Mouse (Mus musculus) heart, postnatal 14 days (tissue): ENCODE measurements around the gene Mtmr3. TPM values are rescaled to one million over a fixed set of nuclear protein-coding genes. Genes with fewer than 3 reads are reported as not detected.

ENCODE experiments used
- DNase-seq, 2 experiments: peaks; one replicate each; pipeline ENCODE4 v3.0.0; 2021 to 2022
- intact Hi-C: fragments of 180-260 bp; cut with DNase I; formaldehyde crosslinking; loops from one replicate; pipeline ENCODE4 v1.15.1; 2025
- long read RNA-seq, 2 experiments: library from polyadenylated mRNA; stranded (forward); transcript quantifications; one replicate each; pipeline ENCODE4 v2.0.0; 2021
- total RNA-seq, 2 experiments: library from RNA; stranded (reverse); gene quantifications; 2 replicates each; pipeline ENCODE4 v1.2.3; 2021

Gene Mtmr3
- total RNA-seq = 10 to 100 TPM; 48.7 to 50.7 TPM
- long read RNA-seq, experiment 1, full-length matches to known transcripts = 5 of 43 reads
- long read RNA-seq, experiment 1, partial matches to known transcripts = 8 of 43 reads
- long read RNA-seq, experiment 1, other reads (novel, unspliced or antisense) = 30 of 43 reads
- long read RNA-seq, experiment 2, full-length matches to known transcripts = 3 of 33 reads
- long read RNA-seq, experiment 2, partial matches to known transcripts = 12 of 33 reads
- long read RNA-seq, experiment 2, other reads (novel, unspliced or antisense) = 18 of 33 reads

DNA sequence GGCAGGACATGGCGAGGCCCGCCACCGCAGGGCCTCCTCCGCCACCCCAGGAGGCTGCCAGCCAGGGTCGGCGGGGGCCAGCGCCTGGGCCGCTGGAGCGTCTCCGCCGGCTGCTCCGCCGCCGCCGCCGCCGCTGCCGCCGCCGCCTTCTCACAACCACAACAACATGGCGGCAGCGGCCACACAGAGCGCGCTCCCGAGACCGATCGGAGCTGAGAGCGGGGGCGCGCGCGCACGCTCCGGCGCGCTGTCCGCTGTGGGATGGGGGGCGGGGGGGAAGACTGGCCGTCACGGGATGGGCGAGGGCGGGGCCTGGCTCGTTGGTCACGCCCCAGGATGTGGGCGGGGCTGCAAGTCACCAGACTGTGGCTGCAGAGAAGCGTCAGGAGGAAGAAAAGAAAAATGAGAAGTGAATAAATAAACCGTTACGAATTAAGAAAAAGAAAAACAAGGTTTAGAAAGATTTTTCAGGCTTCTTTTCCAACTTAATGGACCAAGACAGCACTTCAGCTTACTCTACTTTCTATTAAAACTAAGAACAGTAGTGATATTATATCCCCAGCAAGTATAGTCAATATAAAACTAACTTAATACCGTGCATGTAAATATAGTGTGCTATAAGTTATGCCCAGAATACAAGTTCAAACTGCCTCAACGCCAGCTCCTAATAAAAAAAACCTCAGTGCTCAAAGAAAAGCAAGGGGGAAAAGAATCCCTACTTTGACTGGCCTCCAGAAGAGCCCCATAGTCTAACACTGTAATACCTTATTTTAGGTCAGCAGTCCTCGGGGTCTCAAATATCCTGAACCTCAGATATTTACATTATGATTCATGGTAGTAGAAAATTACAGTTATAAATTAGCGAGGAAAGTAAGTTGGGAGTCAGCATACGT, at the start of gene Mtmr3:
Gene Mtmr3, minus strand, starts transcription at position 256 of the 893 bp plus-strand sequence.
- intact Hi-C loops = loop anchor here (5.0 kb wide), 2 partner anchors 42 to 43 kb away; partner anchors contain the start of gene Ascc2
- peak; percentile 97 to 99 for DNase-seq

DNA sequence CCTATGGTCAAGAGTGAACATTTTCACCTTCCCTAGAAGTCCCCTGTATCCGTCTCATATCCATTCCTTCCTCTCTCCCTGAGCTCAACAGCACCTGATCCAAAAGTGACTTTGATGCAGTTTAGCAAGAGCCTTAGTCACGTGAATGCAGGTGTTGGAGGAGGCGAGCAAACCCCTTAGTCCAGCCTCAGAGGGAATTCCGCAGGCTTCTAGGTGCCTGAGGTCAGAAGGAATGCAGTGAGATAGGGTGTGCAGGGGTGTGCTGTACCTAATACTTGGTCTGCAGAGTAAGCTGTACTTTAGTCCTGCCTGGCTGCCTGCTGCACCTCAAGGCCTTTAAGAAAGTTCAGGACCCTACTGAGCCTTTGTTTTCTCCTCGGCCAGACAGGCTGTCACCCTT, 49.1 kb upstream of the Mtmr3 start:
- no peak for DNase-seq
- intact Hi-C loops = no loop called here

DNA sequence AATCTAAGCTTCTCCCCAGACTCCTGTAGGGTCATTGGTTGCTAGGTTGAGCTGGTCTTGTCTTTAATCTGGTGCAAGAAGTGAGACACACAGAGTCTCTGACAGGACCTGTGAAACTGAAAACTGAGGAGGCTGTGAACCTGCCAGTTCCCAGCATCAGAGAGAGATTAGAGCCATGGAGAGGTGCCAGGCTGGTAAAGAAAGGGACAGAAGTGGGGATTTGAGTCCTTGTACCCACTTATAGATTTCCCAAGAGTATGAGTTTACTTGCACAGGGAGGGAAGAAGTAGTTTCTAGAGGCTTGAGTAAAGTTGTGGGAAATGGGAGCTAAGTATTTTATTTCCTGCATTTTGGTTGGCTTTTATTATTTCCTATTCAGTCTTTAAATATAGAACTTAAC, 46.5 kb upstream of the Mtmr3 start:
- DNase-seq = no peak
- intact Hi-C loops = no loop called here

DNA sequence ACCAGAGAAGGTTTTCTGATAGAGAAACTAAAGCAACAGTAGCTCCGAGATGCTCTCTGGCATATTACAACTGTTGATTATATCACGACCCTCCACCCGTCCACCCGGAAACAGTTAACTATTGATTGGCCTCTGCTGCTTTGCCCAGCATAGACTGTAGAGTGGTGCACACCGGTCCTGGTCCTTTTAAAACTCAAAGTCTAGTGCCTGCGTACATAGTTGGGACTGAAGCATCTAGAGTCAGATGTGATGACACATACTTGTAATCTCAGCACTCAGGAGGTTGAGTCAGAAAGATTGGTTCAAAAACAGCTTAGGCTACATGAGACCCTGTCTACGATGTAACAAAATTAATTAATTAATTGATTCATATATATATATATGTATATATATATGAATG, 43.6 kb upstream of the Mtmr3 start:
- DNase-seq = no peak
- intact Hi-C loops = loop anchor here (5.0 kb wide), 2 partner anchors 46 to 116 kb away; partner anchors contain the start of gene Mtmr3

DNA sequence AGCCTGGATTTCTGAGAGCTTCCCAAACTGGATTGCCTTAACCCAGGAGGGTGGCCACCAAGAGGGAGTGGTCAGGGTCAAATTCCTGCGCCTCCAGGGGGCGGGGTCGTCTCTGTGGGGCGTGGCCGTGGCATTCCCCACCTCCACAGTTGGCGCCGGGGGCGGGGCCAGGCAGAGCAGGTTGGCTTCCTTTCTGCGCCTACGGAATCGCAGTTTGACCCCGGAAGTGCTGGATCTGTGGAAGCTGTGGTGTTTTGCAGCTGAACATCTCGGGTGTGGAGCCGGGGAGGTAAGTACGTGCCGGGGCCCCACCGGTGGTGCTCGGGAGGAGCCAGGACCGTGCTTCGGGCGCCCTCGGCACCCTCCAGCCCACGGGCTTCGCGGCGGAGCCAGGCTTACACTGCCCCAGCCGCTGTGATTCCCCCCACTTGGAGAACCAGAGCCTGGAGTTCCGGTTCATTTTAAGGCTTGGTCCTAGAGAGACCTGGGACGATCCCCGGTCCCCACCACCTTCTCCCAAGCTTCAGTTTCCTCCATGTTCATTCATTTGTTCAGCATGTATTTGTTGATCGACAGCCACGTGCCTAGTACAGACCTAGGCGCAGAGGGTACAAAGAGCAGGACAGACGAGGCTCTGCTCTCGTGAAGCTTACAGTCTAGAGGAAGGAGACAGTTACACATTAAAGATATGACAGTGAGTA, 43.0 kb upstream of the Mtmr3 start, which contains the start of gene Ascc2:
Gene Ascc2, plus strand, starts transcription at position 214 of the 701 bp plus-strand sequence.
- intact Hi-C loops = loop anchor here (5.0 kb wide), 2 partner anchors 45 to 115 kb away; partner anchors contain the start of gene Mtmr3
- peak; percentile 95 to 97 for DNase-seq

DNA sequence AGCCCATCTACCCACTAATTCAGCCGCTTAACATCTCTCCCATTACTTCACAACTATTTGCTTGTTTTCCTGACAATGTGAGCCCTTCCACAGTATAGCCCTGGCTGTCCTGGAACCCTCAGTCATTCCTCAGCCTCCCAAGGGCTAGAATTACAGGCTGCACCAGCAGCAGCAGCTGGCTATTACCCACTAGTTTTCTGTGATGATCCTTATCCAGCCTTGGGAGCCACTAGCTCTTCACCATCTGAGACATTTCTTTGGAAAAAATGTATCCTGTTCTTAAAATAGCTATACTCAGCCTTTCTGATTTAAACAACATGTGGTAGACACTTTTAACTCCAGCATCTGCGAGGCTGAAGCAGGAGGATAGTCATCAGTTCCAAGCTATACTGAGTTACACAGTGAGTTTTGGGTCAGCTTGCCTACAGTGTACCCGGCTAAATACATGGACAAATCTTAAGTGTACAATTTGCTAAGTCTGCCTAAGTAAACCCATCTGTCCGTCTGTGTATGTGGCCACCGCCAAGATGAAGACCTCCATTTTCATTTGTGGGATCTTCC, 42.2 kb upstream of the Mtmr3 start:
- intact Hi-C loops = loop anchor here (5.0 kb wide), 2 partner anchors 45 to 115 kb away; partner anchors contain the start of gene Mtmr3
- DNase-seq = no peak

DNA sequence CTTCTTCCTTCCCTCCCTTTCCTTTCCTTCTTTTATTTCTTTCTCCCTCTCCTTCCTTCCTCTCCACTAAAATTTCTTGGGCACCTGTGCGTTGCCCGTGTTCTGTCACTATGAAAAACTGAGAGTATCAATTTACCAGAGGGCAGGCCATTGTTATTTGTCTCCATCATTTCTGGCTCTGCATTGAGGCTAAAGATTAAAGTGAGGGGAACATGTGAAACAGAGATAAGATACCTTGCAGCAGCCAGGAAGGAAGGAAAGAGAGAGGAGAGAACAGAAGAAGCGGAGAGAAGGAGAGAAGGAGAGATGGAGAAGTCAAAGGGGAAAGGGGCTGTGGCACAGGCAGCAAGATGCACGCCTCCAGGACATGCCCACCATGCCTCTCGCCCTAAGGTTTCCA, 39.7 kb upstream of the Mtmr3 start:
- DNase-seq = no peak
- intact Hi-C loops = loop anchor here (5.0 kb wide), 1 partner anchor 52 kb away; no protein-coding TSS in a partner anchor

DNA sequence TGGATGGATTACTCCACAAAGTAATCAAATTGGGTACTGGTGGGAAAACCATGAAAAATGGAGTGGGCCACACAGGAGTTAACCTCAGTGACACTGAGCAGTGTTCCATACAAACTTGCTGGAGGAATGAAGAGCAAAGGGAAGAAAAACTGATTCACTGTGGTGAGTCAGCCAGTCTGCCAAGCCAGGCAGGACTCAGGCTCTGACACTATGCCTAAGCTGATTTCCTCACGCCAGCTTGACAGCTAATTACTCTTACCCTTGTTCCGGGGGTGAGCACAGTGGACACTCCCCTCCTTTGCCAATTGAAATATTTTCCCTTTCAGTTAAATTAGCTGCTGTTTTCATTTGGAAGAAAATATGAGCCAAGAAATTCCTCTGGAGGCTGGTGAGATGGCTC, 38.8 kb upstream of the Mtmr3 start:
- intact Hi-C loops = loop anchor here (5.0 kb wide), 1 partner anchor 51 kb away; no protein-coding TSS in a partner anchor
- DNase-seq = no peak

DNA sequence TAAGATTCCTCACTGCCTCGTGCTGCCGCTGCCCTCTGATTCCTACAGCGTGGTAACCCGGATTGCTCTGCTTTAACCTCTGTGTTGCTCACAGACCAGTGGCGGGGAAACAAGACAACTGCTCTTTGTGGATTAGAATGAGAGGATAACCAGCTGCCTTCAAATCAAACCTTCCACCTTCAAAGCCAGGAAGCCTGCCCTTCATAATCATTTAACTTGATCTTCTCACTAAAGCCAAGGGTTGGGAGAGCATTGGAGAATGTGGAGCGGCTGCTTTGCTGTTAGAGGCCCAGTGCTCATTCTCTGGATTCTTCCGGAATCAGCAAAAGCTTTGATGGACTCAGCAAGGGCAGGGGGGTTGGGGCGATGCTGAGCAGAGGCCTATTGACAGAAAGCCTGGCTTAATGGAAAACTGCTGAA, 35.2 kb upstream of the Mtmr3 start:
- intact Hi-C loops = loop anchor here (5.0 kb wide), 1 partner anchor 48 kb away; no protein-coding TSS in a partner anchor
- DNase-seq = no peak

DNA sequence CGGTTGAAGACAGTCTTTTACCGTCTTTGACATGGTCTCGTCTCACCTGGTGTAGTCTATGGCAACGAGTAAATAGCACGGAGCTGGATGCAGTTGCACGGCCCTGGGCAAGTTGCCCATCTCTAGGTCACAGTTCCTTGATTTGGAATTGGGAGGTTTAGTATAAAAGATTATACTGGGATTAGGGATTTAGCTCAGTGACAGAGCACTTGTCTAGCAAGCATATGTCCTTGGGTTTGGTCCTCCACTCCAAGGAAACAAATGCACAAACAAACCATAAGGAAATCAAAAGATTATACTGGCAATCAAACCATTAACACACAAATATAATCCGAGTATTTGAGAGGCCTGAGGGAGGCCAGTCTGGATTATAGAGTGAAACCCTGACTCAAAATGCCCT, 33.0 kb upstream of the Mtmr3 start:
- intact Hi-C loops = no loop called here
- DNase-seq = no peak

DNA sequence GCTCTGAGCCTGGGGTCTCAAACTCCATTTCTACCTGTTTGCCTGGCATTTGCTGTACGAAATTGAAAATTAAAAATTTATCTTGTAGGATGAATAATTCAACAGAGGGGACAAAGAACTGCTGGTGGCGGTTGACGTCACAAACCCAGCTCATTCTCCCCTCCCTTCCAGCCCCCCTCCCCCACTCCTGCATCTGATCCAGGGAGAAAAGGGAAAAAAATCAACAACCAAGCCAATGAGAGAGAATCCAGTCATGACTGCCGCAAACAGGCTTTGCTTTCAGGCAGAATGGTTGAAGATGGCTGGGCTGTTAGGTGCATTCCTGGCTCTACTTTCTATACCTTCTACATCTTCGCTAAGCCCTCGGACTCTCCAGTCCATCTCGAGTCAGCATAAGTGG, 31.3 kb upstream of the Mtmr3 start:
- no peak for DNase-seq
- intact Hi-C loops = no loop called here

DNA sequence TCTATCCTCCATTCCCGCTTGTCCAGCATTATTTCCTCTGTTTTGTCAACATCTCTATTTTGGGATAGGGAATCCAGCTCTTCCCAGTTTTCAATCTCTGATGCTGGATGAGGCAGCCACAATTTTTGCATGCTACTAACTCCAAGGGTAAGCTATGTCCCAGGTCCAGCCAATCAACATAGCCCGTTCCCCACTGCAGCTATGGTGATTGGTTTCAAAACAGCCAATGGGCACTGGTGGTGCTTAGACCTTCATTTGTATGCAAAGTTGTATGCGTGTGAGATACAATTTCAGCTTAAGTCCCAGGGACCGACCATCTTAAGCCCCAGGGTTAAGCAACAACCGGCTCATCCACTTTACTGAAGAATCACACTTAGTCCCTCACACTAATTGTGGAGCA, 28.3 kb upstream of the Mtmr3 start:
- DNase-seq = no peak
- intact Hi-C loops = no loop called here

DNA sequence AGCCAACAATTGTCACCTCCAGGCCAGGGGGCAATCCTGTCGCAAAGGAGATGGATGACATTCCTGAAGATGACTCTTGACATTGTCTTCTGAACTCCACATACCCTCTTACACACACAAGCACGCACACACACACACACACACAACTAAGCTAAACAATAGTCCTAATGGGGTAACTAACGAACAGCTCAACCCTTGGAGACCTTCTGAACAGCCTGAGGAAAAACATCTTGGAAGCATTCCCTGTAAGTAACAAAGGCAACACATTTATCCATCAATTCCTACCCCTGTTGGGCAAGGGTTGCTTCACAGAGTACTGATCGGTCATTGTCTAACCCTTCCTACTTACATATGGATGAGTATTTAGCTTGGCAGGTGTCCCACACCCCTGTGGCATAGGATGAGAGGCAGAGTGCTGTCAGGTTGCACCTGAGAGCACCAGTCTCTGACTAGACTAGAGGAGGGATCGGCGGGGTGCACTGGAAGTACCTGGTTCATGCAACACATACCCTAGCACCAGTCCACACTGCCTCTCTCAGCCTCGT, 27.9 kb upstream of the Mtmr3 start:
- intact Hi-C loops = no loop called here
- DNase-seq = no peak

DNA sequence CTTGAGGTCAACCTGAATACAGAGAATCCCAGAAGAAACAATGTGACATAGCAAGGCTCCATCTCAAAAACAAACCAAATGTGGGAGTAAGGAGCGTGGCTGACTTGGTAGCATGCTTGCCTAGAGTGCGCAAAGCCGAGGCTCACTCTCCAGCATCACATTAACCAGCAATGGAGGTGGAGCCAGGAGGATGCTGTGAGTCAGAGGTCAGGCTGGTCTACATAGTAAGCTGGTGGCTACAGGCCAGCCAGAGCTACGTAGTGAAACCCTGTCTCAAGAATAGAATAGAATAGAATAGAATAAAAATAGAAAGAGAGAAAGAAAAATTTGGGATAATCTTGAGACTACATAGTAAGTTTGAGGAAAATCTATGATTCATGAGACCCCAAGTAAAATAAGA, 27.2 kb upstream of the Mtmr3 start:
- DNase-seq = no peak
- intact Hi-C loops = no loop called here

DNA sequence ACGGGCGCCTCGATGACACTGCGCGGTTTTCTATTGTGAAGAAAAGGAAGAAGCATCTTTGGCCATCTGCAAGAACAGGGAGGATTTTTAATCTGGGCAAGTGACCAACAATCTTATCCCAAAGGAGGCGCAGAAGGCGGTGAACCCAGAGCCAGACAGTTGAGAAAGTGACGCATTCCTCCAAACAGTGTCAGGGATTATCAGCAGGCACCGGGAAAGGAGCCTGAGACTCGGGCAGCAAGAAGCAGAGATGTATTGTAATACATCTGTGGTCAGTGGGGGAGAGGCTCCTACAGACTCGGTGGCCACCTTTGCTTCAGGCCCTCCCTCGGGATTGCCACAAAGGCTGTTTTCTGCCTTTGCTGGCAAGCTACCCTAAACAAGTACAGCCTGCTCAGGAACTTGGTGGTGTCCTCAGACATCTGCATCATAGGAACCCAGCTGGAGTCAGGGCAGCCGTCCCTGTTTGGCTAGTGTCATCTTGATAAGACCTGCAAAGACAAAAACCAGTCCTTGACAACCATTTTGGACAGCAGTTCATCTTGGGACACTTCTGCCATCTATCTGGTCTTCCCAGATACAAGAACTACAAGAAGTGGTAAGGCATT, 25.9 kb upstream of the Mtmr3 start:
- peak; percentile 44 to 67 for DNase-seq
- intact Hi-C loops = no loop called here

DNA sequence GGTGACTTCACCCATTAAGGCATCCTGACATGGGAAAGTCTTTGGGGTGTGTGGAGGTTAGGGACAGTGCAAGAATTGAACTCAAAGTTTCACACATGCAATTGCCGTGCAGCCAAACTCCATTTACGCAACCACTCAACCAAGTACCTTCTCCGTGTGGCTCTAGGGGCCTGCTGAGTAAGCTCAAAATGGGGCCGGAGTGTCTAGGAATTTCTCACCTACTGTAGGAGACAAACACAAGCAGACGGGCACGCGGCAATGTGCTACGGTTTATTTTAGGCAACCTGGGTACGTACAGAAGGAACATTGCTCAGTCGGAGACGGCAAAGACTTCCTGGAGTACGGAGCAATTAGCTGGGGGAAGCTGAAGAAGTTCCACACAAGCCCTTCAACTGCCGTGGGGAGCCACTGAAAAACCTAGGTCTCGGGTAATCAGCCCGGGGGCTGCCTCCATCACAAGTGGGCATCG, 25.4 kb upstream of the Mtmr3 start, which contains the start of gene Gm11032:
Gene Gm11032, plus strand, starts transcription at position 51 of the 469 bp plus-strand sequence.
- DNase-seq = no peak
- intact Hi-C loops = no loop called here

DNA sequence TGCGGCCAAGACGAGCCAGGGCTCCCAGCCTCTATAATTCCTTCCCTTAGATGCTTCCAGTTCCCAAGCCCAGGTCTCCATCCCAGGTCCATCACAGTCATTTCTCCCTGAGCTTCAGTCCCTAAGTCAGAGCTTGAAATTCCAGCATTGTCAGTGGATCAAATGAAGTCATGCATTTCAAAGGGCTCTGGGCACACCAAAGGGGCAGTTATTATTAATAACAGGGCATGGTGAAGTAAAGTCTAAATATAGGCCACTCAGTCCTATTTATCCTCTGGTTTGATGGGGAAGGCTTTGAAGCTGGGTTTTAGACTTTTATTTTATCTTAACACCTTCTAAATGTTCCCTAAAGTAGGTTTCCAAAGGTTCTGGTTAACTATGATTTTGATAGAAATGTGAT, 17.2 kb upstream of the Mtmr3 start:
- intact Hi-C loops = no loop called here
- no peak for DNase-seq

DNA sequence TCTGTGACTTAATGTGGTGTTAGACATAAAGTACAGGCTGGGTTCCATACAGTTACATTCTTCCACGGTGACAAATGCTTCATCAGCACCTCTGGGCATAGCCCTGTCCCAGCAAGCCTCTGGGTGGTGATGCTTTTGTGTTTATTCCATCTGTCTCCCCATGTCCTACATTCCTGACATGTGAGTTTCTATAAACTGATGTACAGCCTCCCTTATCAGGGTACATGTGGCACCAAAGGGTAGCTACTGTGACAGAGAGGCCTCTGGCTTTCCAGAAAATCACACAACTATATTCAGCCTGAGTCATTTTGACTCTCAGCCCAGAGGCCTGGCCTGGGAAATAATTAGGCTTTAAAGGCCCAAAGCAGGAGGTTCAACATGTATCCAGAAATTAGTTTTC, 11.9 kb upstream of the Mtmr3 start:
- intact Hi-C loops = no loop called here
- DNase-seq = peak in 1 of 2 experiments; percentile 33

DNA sequence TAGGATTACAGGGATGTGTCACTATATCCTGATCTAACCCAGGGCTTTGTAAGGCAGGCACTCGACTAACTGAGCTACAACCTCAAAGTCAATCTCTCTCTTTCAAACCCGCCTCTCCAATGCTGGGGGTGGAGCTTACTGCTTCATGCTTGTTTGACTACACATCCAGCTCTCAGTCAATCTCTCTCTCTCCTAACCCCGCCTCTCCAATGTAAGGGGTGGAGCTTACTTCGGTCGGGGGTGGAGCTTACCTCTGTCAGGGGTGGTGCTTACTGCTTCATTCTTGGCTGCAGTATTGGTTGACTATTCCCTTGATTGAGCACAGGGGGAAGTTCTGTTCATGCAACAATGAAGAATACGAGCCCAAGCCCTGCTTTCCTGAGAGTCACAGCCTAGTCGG, 10.8 kb upstream of the Mtmr3 start:
- intact Hi-C loops = no loop called here
- peak in 1 of 2 experiments; percentile 43 for DNase-seq
